Mouse (Mus musculus) forebrain, postnatal 0 days (tissue): Measurements from ENCODE around the gene Grk5. TPM values are rescaled to one million over a fixed set of nuclear protein-coding genes. Genes with fewer than 3 reads are reported as not detected.

Experiments
- ATAC-seq: fragments of 200-750 bp; cut with Nextera tagmentation; 2 replicates; pipeline ENCODE4 v1.8.0; 2017; ENCODE audit warnings: mild to moderate bottlenecking, moderate library complexity
- DNase-seq: peaks from one replicate; pipeline ENCODE4 v3.0.0-alpha.2; 2015
- H3K27ac ChIP-seq: fragments of 300-500 bp; sonication (generic); 2 replicates; pipeline ENCODE4 v1.5.1; 2014; ENCODE audit warnings: low read depth, mild to moderate bottlenecking, antibody characterized with exemption, low read length, moderate library complexity, mixed read lengths
- H3K27me3 ChIP-seq: fragments of 300-500 bp; sonication (generic); 2 replicates; pipeline ENCODE4 v1.6.1; 2014; ENCODE audit warnings: mild to moderate bottlenecking, low read length, mixed read lengths; ENCODE audit not compliant: insufficient read depth
- H3K36me3 ChIP-seq: fragments of 300-500 bp; sonication (generic); 2 replicates; pipeline ENCODE4 v1.6.1; 2014; ENCODE audit warnings: mild to moderate bottlenecking, moderate library complexity; ENCODE audit not compliant: insufficient read depth
- H3K4me1 ChIP-seq: fragments of 300-500 bp; sonication (generic); 2 replicates; pipeline ENCODE4 v1.6.1; 2014; ENCODE audit warnings: antibody characterized with exemption; ENCODE audit not compliant: insufficient read depth
- H3K4me2 ChIP-seq: fragments of 300-500 bp; sonication (generic); 2 replicates; pipeline ENCODE4 v1.6.1; 2014; ENCODE audit warnings: low read depth, mild to moderate bottlenecking, moderate library complexity
- H3K4me3 ChIP-seq: fragments of 300-500 bp; sonication (generic); 2 replicates; pipeline ENCODE4 v1.5.1; 2014; ENCODE audit warnings: low read depth, low read length, mixed read lengths
- H3K9ac ChIP-seq: fragments of 300-500 bp; sonication (generic); 2 replicates; pipeline ENCODE4 v1.6.1; 2014; ENCODE audit warnings: mild to moderate bottlenecking
- H3K9me3 ChIP-seq: fragments of 300-500 bp; sonication (generic); 2 replicates; pipeline ENCODE4 v1.6.1; 2016; ENCODE audit warnings: low read length
- CTCF ChIP-seq: sonication (generic); IDR thresholded peaks from 2 replicates; pipeline ENCODE4 v1.5.1; 2016; ENCODE audit warnings: antibody characterized with exemption, control low read depth, low read depth
- WGBS: fragments of 180-500 bp; shearing (Covaris S2); extraction: QIAGEN DNeasy Blood & Tissue Kit; methylation state at CpG from one replicate; pipeline ENCODE4 v1.1.7; 2014; 5-methylcytosine and 5-hydroxymethylcytosine counted together
- polyA plus RNA-seq: library from polyadenylated mRNA; unstranded; fragments of >200 nt; fragmentation: Nextera tagmentation; extraction: Ambion mirVana; gene quantifications from 2 replicates; pipeline ENCODE4 v1.2.1, GENCODE M21; 2015
- total RNA-seq: library from RNA; depleted of rRNA; stranded (reverse); fragments of >200 nt; gene quantifications from 2 replicates; pipeline ENCODE4 v1.2.3, GENCODE M21; 2014

Grk5 gene
- total and polyA plus RNA-seq, 2 experiments from 2014 or later, result 1.3 to 10.4 TPM

DNA sequence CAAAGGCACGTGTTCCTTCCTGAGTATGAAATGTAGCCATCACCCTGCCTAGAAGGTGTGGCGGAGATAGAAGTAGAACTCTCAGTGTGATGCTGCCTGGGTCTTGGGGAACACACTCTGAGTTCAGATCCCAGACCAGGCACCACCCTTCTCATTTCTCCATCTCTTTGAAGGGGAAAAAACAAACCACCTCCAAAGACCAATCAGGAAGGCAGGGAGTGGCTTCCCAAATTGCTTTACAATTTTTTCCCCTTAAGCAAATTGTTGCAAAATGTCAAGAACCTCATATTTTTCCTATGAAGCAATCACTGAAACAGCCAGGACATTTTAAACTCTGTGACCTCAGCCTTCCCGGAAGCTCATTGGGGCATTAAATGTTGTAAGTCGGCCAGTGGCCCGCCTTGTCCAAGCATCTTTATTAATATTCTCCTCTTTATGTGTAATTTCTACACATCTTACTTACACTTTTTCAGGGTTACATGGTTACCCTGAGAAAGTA, 190.8 kb downstream of the Grk5 start:
- Histone ChIP-seq H3K27ac (no peak overlapping the region), H3K9ac (no peak overlapping the region), H3K9me3 (no peaks in the 10 kb centered on the region), H3K36me3 (peaks cover 10% of the 10 kb centered on the region; the same call in 1 of the 2 replicates), H3K4me3 (no peak overlapping the region), H3K4me2 (no peak overlapping the region), H3K4me1 (no peaks in the 10 kb centered on the region), H3K27me3 (no peaks in the 10 kb centered on the region)
- DNase-seq (no peak), ATAC-seq (no peak)
- 93% methylated on average over 5 of the region's 5 CpGs for WGBS
- TF ChIP-seq CTCF, result no peak

DNA sequence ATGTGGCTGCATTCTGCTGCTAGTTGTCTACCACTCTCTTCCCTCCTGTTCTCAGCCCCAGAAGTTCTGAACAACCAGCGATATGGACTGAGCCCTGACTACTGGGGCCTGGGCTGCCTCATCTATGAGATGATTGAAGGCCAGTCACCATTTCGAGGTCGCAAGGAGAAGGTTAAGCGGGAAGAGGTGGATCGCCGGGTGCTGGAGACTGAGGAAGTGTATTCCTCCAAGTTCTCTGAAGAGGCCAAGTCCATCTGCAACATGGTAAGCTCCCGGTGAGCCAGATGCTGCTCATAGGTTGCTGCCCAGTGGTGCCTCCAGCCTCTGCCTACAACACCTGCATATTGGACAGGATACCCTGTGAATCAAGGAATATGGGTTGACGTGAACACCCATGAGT, 193.5 kb downstream of the Grk5 start:
- Histone ChIP-seq H3K36me3 (0 out of 2 replicates have a peak, but pooled peaks cover 5% of the 10 kb centered on the region), H3K27ac (no peak overlapping the region), H3K4me1 (no peaks in the 10 kb centered on the region), H3K27me3 (no peaks in the 10 kb centered on the region), H3K4me2 (no peak overlapping the region), H3K9me3 (no peaks in the 10 kb centered on the region), H3K9ac (no peak overlapping the region), H3K4me3 (no peak overlapping the region)
- 96% methylated on average over 8 of the region's 8 CpGs for WGBS
- ATAC-seq, result no peak
- no peak for TF ChIP-seq CTCF
- DNase-seq, result no peak

DNA sequence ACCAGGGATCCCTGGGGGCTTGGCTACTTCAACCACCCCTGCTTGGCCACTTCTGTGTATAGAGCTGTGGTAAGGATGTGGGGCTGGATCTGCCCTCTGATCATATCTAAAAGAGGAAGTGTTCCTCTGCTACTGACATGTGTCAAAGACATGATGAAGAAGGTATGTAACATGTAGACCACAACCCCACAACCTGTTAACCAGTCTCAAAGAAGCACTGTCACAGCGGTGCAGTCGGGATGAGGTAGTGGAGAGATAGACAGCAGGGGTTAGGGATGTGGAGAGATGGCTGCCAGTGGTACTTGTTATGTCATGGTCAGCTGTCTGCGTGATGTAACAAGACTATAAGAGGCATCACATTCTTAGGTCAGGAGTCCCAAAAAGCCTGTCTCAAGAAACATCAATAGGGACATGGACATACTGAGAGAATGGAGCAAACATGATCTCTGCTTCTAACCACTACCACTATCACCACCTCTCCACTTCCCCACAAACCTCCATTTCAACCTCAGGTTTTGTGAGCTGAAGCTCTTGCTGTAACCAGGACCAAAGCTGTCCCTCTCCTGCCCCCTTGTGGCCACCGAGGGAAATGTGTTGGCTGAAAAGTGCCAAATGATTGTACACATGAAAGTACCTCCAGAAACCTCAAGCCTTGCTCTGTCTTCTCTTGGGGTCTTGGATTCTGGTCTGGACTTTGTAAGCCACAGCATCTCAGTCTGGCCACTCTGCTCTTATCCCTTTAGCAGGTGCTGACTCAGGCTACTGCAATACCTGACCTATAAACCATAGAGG, 194.8 kb downstream of the Grk5 start:
- peak; percentile 92 for DNase-seq
- H3K4me3 ChIP-seq, result no peak overlapping the region
- no peak overlapping the region for H3K9ac ChIP-seq
- 40% methylated on average over 4 of the region's 4 CpGs for WGBS
- no peak overlapping the region for H3K4me2 ChIP-seq
- peaks cover 10% of the 10 kb centered on the region; the same call in 1 of the 2 replicates for H3K36me3 ChIP-seq
- TF ChIP-seq CTCF, result peak; percentile 99
- no peak overlapping the region for H3K27ac ChIP-seq
- H3K27me3 ChIP-seq, result no peaks in the 10 kb centered on the region
- peak; percentile 86 for ATAC-seq
- H3K4me1 ChIP-seq, result no peaks in the 10 kb centered on the region
- H3K9me3 ChIP-seq, result no peaks in the 10 kb centered on the region

DNA sequence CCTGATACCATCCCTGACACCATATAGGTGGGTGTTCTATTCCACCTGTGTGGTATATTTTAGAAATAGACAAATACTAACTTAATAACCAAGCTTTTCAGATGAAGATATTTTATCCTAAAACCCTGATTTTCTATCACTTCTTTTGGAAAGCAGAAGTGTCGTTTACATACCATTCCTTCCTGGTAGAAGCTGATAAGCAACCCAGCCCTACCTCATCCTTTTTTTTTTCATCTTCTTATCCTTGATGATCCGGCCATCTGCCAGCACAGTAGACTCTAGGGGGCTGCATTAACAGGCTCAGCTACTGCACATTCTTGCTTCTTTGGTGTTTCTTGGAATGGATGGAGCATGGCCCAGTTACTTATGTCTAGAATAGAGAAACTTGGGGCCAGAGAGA, 195.7 kb downstream of the Grk5 start:
- no peak for TF ChIP-seq CTCF
- H3K27me3 ChIP-seq, result no peaks in the 10 kb centered on the region
- ATAC-seq (no peak), DNase-seq (no peak)
- H3K27ac ChIP-seq, result no peak overlapping the region
- WGBS, result 84% methylated on average over 2 of the region's 2 CpGs
- no peak overlapping the region for H3K4me2 ChIP-seq
- no peak overlapping the region for H3K4me3 ChIP-seq
- peaks cover 15% of the 10 kb centered on the region; the same call in 1 of the 2 replicates for H3K36me3 ChIP-seq
- H3K4me1 ChIP-seq, result no peaks in the 10 kb centered on the region
- H3K9ac ChIP-seq, result no peak overlapping the region
- H3K9me3 ChIP-seq, result no peaks in the 10 kb centered on the region

DNA sequence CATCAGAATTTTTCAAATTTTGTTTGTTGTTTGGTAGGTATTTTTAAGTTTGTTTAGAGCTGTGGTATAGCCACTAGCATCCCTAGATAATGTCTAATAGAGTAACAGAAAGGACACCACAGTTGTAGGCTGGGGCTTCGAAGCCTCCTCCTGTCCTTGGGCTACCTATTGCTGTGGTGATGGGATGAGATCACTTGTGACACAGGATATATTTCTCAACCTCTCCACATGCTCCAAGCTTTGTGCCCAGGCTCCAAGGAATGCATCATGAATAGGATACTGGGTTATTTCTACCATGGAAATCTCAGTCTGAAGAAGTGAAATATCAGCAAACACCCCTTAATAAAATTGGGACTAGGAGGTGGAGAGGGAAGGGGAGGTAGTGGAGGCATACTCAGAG, 198.2 kb downstream of the Grk5 start:
- no peak overlapping the region for H3K4me2 ChIP-seq
- DNase-seq, result no peak
- TF ChIP-seq CTCF, result no peak
- peaks cover 13% of the 10 kb centered on the region for H3K36me3 ChIP-seq
- H3K4me3 ChIP-seq, result no peak overlapping the region
- no peak overlapping the region for H3K9ac ChIP-seq
- H3K27me3 ChIP-seq, result no peaks in the 10 kb centered on the region
- H3K27ac ChIP-seq, result no peak overlapping the region
- no peaks in the 10 kb centered on the region for H3K4me1 ChIP-seq
- ATAC-seq, result no peak
- 97% methylated on average over 1 of the region's 1 CpGs for WGBS
- H3K9me3 ChIP-seq, result no peaks in the 10 kb centered on the region

DNA sequence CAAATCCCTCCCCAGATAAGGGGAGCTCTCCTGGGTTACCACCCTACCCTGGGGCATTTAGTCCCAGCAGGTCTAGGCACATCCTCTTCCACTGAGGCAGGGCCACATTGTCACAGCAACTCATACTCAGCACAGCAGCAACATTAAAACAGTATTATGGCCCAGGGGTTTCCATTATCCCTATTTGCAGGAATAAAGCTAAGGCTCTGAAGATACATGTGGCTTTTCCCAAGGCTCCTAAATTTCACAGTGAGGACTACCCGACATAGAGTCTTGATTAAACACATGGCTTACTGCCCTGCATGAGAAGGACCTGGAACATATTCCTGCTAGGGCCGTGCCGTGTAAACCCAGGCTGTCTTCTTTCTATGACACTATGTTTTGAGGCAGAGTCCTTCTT, 199.5 kb downstream of the Grk5 start:
- no peak for DNase-seq
- no peaks in the 10 kb centered on the region for H3K9me3 ChIP-seq

DNA sequence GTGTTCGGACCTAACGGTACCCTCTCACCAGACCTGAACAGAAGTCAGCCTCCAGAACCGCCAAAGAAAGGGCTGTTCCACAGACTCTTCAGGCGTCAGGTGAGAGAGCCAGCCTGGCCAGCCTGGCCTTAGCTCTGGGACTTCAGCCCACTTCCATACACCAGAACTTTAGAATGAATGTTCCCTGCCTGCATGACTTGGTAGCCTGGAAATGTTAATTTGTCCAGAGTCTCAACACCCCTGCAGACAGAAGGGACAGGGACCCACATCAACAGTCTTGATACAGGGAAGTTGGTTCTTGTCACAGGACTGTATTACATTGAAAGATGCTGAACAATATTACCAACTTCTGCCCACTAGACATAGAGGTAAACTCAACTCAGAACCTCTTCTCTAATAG, 201.0 kb downstream of the Grk5 start:
- H3K4me1 ChIP-seq, result no peaks in the 10 kb centered on the region
- DNase-seq, result no peak
- no peaks in the 10 kb centered on the region for H3K9me3 ChIP-seq
- H3K36me3 ChIP-seq, result peaks cover 13% of the 10 kb centered on the region
- ATAC-seq, result no peak
- TF ChIP-seq CTCF, result no peak
- no peak overlapping the region for H3K4me2 ChIP-seq
- no peaks in the 10 kb centered on the region for H3K27me3 ChIP-seq
- no peak overlapping the region for H3K9ac ChIP-seq
- no peak overlapping the region for H3K27ac ChIP-seq
- WGBS, result 98% methylated on average over 4 of the region's 4 CpGs
- no peak overlapping the region for H3K4me3 ChIP-seq

More for the DNA sequence above, 199.5 kb downstream of the Grk5 start:
- no peak for TF ChIP-seq CTCF
- Histone ChIP-seq H3K27me3 (no peaks in the 10 kb centered on the region), H3K4me1 (no peaks in the 10 kb centered on the region), H3K36me3 (peaks cover 13% of the 10 kb centered on the region), H3K9ac (no peak overlapping the region), H3K4me2 (no peak overlapping the region), H3K27ac (no peak overlapping the region), H3K4me3 (no peak overlapping the region)
- 94% methylated on average over 3 of the region's 3 CpGs for WGBS
- ATAC-seq, result no peak
